Mouse (Mus musculus) midbrain, embryonic 10.5 days (tissue): Measurements from ENCODE around the gene Rgs6. TPM values are rescaled to one million over a fixed set of nuclear protein-coding genes. Genes with fewer than 3 reads are reported as not detected.

Source experiments
- DNase-seq: peaks from one replicate; pipeline ENCODE4 v3.0.0-alpha.2; 2017; ENCODE audit warnings: low spot score
- H3K27ac ChIP-seq: fragments of 300-500 bp; sonication (generic); replicated peaks from 2 replicates; pipeline ENCODE4 v1.5.1; 2016; ENCODE audit warnings: mild to moderate bottlenecking
- H3K27me3 ChIP-seq: fragments of 300-500 bp; sonication (generic); 2 replicates; pipeline ENCODE4 v1.6.1; 2016; ENCODE audit warnings: low read depth, mild to moderate bottlenecking; ENCODE audit not compliant: poor library complexity, severe bottlenecking
- H3K36me3 ChIP-seq: fragments of 300-500 bp; sonication (generic); 2 replicates; pipeline ENCODE4 v1.6.1; 2016; ENCODE audit warnings: mild to moderate bottlenecking, moderate library complexity
- H3K4me1 ChIP-seq: fragments of 300-500 bp; sonication (generic); 2 replicates; pipeline ENCODE4 v1.6.1; 2016
- H3K4me3 ChIP-seq: fragments of 300-500 bp; sonication (generic); 2 replicates; pipeline ENCODE4 v1.5.1; 2016; ENCODE audit warnings: mild to moderate bottlenecking, moderate library complexity
- H3K9me3 ChIP-seq: fragments of 300-500 bp; sonication (generic); replicated peaks from 2 replicates; pipeline ENCODE4 v1.6.1; 2016; ENCODE audit warnings: mild to moderate bottlenecking
- WGBS: fragments of 180-500 bp; shearing (Covaris S2); methylation state at CpG from one replicate; pipeline ENCODE4 v1.1.7; 2016; 5-methylcytosine and 5-hydroxymethylcytosine counted together
- polyA plus RNA-seq: library from polyadenylated mRNA; unstranded; fragments of >200 nt; fragmentation: Nextera tagmentation; extraction: Ambion mirVana; gene quantifications from 2 replicates; pipeline ENCODE4 v1.2.1, GENCODE M21; 2016

The Rgs6 gene
- polyA plus RNA-seq, 1 experiment from 2014 or later, result 0.33 TPM

GRCm38 (mm10) chr12:82921287-82922015 lies 333.4 kb downstream of the Rgs6 start:
- Histone ChIP-seq H3K9me3 (no peaks in the 10 kb centered on the region), H3K36me3 (no peaks in the 10 kb centered on the region), H3K4me3 (no peak overlapping the region), H3K27ac (no peak overlapping the region), H3K4me1 (peaks cover 6% of the 10 kb centered on the region), H3K27me3 (no peaks in the 10 kb centered on the region)
- no peak for DNase-seq
- WGBS, result 96% methylated on average over 20 of the region's 20 CpGs

GRCm38 (mm10) chr12:82922856-82923506 lies 334.9 kb downstream of the Rgs6 start:
- Histone ChIP-seq H3K4me1 (peaks cover 6% of the 10 kb centered on the region), H3K4me3 (no peak overlapping the region), H3K27ac (no peak overlapping the region), H3K9me3 (no peaks in the 10 kb centered on the region), H3K36me3 (no peaks in the 10 kb centered on the region), H3K27me3 (no peaks in the 10 kb centered on the region)
- WGBS, result 94% methylated on average over 4 of the region's 4 CpGs
- DNase-seq, result no peak

DNA sequence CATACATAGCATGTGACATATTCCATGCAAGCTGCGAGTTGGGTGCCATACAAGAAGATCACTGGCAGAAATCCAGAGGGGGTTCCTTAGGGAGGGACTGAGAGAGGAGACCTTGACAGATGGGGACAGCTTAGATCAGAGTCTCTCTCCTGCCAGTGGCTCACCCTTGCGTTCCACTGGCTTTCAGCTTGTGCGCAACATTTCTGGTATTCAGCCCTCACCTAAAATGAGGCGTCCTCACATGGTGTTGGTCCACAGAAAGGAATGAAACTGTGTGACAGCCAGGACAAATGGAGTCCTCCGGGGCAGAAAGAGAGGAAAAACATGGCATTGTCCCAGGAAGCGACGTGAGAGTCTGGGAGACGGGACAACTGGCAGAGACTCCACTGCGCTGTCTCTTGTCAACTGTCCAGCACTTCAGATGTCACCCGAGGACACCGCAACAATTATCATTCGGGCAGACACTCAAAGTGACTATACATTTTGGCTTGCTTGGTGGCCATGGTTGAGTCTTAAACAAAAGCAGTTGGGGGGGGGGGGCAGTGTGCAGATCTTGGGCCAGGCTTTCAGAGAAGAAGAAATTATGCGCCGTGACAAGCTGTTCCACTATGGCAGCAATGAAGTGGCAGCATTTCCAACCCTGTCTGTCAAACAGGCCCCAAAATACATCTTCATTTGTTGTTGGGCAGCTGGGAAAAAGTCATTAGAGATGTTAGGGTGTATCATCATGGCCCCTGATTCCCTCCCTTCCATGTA lies 344.8 kb downstream of the Rgs6 start:
- H3K9me3 ChIP-seq, result no peaks in the 10 kb centered on the region
- H3K27me3 ChIP-seq, result no peaks in the 10 kb centered on the region
- no peaks in the 10 kb centered on the region for H3K4me1 ChIP-seq
- H3K27ac ChIP-seq, result no peak overlapping the region
- H3K36me3 ChIP-seq, result no peaks in the 10 kb centered on the region
- WGBS, result 88% methylated on average over 14 of the region's 14 CpGs
- no peak for DNase-seq
- no peak overlapping the region for H3K4me3 ChIP-seq

DNA sequence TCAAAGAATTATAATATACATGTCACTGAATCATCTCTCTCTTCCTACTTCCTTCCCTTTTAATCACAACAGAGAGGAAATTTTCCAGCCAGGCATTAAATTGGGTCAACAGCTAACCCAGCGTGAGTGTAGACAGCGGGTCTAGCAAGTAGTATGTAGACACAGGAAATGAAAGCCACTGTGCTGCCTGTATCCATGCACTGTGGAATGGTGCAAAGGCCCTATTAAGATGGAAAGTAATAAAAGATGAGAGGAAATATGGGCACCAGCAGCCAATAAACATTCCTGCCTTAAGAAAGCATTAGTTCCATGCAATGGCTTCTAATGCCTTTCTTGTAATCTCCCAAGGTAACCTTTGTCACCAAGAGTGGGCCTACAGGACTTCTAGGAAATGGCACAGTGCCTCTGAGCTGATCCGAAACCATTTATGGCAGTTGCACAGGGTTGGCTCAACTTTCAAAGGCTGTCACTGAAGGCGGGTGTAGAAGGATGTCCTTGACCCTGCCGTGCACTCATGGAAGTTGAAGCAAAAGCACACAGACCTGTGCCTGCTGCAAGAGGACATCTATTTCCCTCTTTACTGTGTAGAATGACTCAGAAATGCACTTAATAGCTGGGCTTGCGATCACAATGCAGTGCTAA lies 347.1 kb downstream of the Rgs6 start:
- Histone ChIP-seq H3K4me3 (no peak overlapping the region), H3K9me3 (no peaks in the 10 kb centered on the region), H3K36me3 (no peaks in the 10 kb centered on the region), H3K27me3 (no peaks in the 10 kb centered on the region), H3K4me1 (no peaks in the 10 kb centered on the region), H3K27ac (no peak overlapping the region)
- no peak for DNase-seq
- WGBS, result 94% methylated on average over 6 of the region's 6 CpGs

DNA sequence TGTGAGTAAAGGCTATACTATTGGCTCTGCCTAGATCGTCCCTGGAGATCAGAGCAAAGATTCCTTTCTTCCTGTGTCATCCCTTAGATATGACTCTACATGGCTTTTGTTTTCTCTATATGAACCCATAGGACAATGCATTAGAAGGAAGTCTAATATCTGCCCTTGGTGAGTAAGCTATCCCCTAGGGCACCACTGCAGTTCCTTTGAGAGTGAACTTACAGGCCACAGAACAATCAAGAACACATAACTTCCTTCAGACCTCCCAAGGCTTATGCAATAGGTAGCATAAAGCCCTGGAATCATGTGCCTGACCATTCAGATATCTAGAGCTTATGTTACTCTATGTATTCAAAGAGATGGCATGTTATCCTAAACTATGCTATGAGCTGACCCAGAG lies 347.7 kb downstream of the Rgs6 start:
- Histone ChIP-seq H3K4me1 (no peaks in the 10 kb centered on the region), H3K4me3 (no peak overlapping the region), H3K9me3 (no peaks in the 10 kb centered on the region), H3K27ac (no peak overlapping the region), H3K27me3 (no peaks in the 10 kb centered on the region), H3K36me3 (no peaks in the 10 kb centered on the region)
- 91% methylated on average over 1 of the region's 1 CpGs for WGBS
- no peak for DNase-seq

- no peak for DNase-seq
- Histone ChIP-seq H3K4me3 (no peak overlapping the region), H3K36me3 (no peaks in the 10 kb centered on the region), H3K27ac (no peak overlapping the region), H3K9me3 (no peaks in the 10 kb centered on the region), H3K4me1 (no peaks in the 10 kb centered on the region), H3K27me3 (no peaks in the 10 kb centered on the region)
- 82% methylated on average over 4 of the region's 4 CpGs for WGBS
Observed at GRCm38 (mm10) chr12:82940461-82940860, 352.4 kb downstream of the Rgs6 start.

- no peaks in the 10 kb centered on the region for H3K4me1 ChIP-seq
- WGBS, result 22% methylated on average over 5 of the region's 5 CpGs
Observed at GRCm38 (mm10) chr12:82946507-82946906, 358.4 kb downstream of the Rgs6 start.

DNA sequence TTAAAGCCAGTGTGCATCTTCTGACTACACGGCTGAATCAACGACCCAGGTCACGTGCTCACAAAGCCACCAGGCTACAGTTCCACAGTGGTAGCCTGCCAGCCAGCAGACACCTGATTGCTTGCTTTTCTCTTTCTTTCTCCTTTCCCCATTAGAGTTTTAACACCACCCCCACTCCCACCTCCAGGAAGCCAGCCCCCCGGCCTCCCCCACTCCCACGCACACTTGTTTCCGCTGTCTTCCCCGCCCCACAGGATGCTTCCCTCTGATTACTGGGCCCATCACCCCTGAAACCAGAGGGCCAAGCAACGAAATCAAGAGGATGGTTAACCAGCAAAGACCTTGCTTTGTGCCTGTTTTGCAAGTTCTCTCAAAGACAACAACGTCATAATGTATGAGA lies 373.0 kb downstream of the Rgs6 start:
- H3K27me3 ChIP-seq, result no peaks in the 10 kb centered on the region
- H3K4me3 ChIP-seq, result no peak overlapping the region
- no peak for DNase-seq
- peaks cover 2% of the 10 kb centered on the region; the same call in 1 of the 2 replicates for H3K4me1 ChIP-seq
- no peak overlapping the region for H3K27ac ChIP-seq
- WGBS, result 83% methylated on average over 9 of the region's 9 CpGs
- H3K36me3 ChIP-seq, result no peaks in the 10 kb centered on the region
- H3K9me3 ChIP-seq, result no peaks in the 10 kb centered on the region

More at GRCm38 (mm10) chr12:82946507-82946906, 358.4 kb downstream of the Rgs6 start:
- Histone ChIP-seq H3K27ac (no peak overlapping the region), H3K36me3 (no peaks in the 10 kb centered on the region), H3K4me3 (no peak overlapping the region), H3K9me3 (no peaks in the 10 kb centered on the region), H3K27me3 (no peaks in the 10 kb centered on the region)
- DNase-seq, result peak; percentile 72

- H3K27ac ChIP-seq, result no peak overlapping the region
- no peaks in the 10 kb centered on the region for H3K36me3 ChIP-seq
- H3K9me3 ChIP-seq, result no peaks in the 10 kb centered on the region
- WGBS, result 96% methylated on average over 4 of the region's 4 CpGs
- H3K4me3 ChIP-seq, result no peak overlapping the region
- peaks cover 2% of the 10 kb centered on the region; the same call in 1 of the 2 replicates for H3K4me1 ChIP-seq
- no peak for DNase-seq
- no peaks in the 10 kb centered on the region for H3K27me3 ChIP-seq
Observed at GRCm38 (mm10) chr12:82961852-82962251, 373.8 kb downstream of the Rgs6 start.

GRCm38 (mm10) chr12:82970521-82971105 lies 382.5 kb downstream of the Rgs6 start:
- WGBS, result 80% methylated on average over 4 of the region's 4 CpGs
- no peak overlapping the region for H3K27ac ChIP-seq
- no peak for DNase-seq
- H3K9me3 ChIP-seq, result no peaks in the 10 kb centered on the region
- H3K4me1 ChIP-seq, result no peaks in the 10 kb centered on the region; the same call in 1 of the 2 replicates
- H3K27me3 ChIP-seq, result no peaks in the 10 kb centered on the region
- H3K4me3 ChIP-seq, result no peak overlapping the region
- H3K36me3 ChIP-seq, result no peaks in the 10 kb centered on the region

GRCm38 (mm10) chr12:82971176-82971575 lies 383.1 kb downstream of the Rgs6 start:
- Histone ChIP-seq H3K36me3 (no peaks in the 10 kb centered on the region), H3K4me1 (no peaks in the 10 kb centered on the region; the same call in 1 of the 2 replicates), H3K4me3 (no peak overlapping the region), H3K27ac (no peak overlapping the region), H3K27me3 (no peaks in the 10 kb centered on the region), H3K9me3 (no peaks in the 10 kb centered on the region)
- no peak for DNase-seq
- WGBS, result 84% methylated on average over 1 of the region's 1 CpGs

DNA sequence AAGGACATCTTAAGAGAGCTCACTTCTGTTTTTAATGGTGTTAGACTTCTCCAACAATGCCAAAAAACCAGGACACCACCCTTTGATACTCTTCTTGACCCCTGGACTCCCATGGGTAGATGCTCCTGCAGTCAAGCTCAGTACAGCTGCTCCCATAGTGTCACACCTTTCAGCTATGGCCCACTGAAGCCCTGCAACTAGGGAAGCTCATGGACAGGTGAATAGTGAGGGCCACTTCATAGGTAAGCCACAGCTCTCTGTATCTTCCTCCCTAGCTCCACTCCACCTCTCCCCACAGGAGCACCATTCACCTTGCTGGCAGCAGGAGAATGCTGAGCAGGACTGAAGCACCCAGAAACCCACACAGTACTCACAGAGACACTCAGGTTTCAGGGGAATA lies 384.6 kb downstream of the Rgs6 start:
- no peaks in the 10 kb centered on the region for H3K9me3 ChIP-seq
- no peaks in the 10 kb centered on the region for H3K36me3 ChIP-seq
- no peak overlapping the region for H3K27ac ChIP-seq
- no peak for DNase-seq
- no peak overlapping the region for H3K4me3 ChIP-seq
- no peaks in the 10 kb centered on the region; the same call in 1 of the 2 replicates for H3K4me1 ChIP-seq
- no peaks in the 10 kb centered on the region for H3K27me3 ChIP-seq
